Mouse (Mus musculus): ENCODE data around the gene Gdpd3.

DNA sequence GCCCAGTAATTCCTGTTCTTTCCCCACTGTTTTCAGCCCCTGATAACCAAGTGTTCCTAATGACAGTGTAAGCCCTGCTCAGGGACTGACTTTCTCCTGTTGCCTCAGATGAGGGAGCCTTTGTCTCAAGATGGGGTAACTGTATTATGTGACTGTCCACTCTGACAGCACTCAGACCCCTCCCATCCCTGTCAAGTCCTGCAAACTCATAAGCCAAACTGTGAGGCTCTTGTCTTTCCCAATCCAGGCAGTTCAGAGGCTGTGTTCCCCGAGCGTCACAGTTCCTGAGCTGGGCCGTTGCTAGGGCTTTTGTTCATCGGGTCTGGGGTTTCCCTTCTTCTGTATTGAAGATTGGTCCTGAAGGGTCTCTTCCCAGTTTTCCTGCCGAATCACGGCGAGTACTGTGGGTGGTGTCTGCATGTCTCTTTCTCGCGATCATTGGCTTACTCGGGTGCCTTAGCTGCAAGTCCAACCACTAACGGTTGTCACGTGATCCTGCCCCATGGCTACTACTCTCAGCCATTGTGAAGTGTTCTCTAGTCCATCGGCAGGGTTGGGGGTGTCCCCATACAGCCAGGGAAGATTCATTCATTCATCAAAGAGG, 25.9 kb upstream of the Gdpd3 start:
- TF ChIP-seq CTCF (IDR thresholded peaks at IDR 0.05; ENCODE audit: control insufficient read depth, insufficient read depth, low read length), result no peak
- no peak for TF ChIP-seq POLR2A (IDR thresholded peaks at IDR 0.05; ENCODE audit: borderline replicate concordance, control insufficient read depth, low read depth, low read length)
